In genomic region chr17:83962126-83962525, GRCm38 (mm10) we compare ENCODE assay signal across 12 mouse cellular contexts.
A peak's percentile ranks its signal among the peaks of the same experiment; 100 is the strongest.
DNase-seq lines count a peak whose midpoint lies in the region; ATAC-seq lines count a peak whose summit lies in the region.
"Had no signal": no experiment of that assay in that cellular context is flagged by ENCODE, and none has a peak within 500 bp of the region (broad histone marks: within the 10 kb centered on the region; RNA-seq: fewer than 3 reads in every experiment).

No protein-coding gene starts in this region.

- DNase-seq in heart, embryonic 10.5 days (ENCODE audit: low spot score) = no peak
- DNase-seq in heart, adult 18-20 months = no peak
- DNase-seq in thymus, postnatal 14 days = peak; percentile 16
- DNase-seq in thymus, postnatal 25 days = no peak
- DNase-seq in liver, embryonic 13.5 days = peak; percentile 45
- peak; percentile 25 for DNase-seq in thymus, postnatal 4 days
- no peak for DNase-seq in adrenal gland, postnatal 36 days
- DNase-seq: B cell, adult 2 months; kidney, postnatal 25 days had no signal

- 0 out of 2 replicates have a peak overlapping the region, but pooled peaks have one; percentile 30 for H3K27ac ChIP-seq in heart, embryonic 10.5 days
- peak overlapping the region; percentile 74 for H3K27ac ChIP-seq in liver, embryonic 13.5 days
- H3K27ac ChIP-seq: macrophage had no signal

- no peak overlapping the region for H3K4me3 ChIP-seq in heart, embryonic 10.5 days
- no peak overlapping the region for H3K4me3 ChIP-seq in liver, embryonic 13.5 days (replicated peaks)
- H3K4me3 ChIP-seq: erythroblast, embryonic 14.5 days had no signal

- 0 out of 2 replicates have a peak, but pooled peaks cover 4% of the 10 kb centered on the region for H3K9me3 ChIP-seq in heart, embryonic 10.5 days
- H3K9me3 ChIP-seq in liver, embryonic 13.5 days (replicated peaks) = no peaks in the 10 kb centered on the region

- ATAC-seq in liver, embryonic 13.5 days (ENCODE audit: low read depth) = peak; percentile 73
- ATAC-seq in cerebellum, adult (ENCODE audit: insufficient number of reproducible peaks, low FRiP score, low TSS enrichment) = no peak

- H3K4me2 ChIP-seq in liver, embryonic 13.5 days = no peak overlapping the region

- peaks cover 74% of the 10 kb centered on the region for H3K4me1 ChIP-seq in heart, embryonic 10.5 days
- peaks cover 65% of the 10 kb centered on the region for H3K4me1 ChIP-seq in liver, embryonic 13.5 days (replicated peaks)

- no peak overlapping the region; the same call in 1 of the 2 replicates for H3K9ac ChIP-seq in liver, embryonic 13.5 days

- H3K27me3 ChIP-seq in heart, embryonic 10.5 days (ENCODE audit: insufficient read depth, poor library complexity, severe bottlenecking) = no peaks in the 10 kb centered on the region; the same call in 1 of the 2 replicates
- H3K27me3 ChIP-seq in liver, embryonic 13.5 days = no peaks in the 10 kb centered on the region

- no peaks in the 10 kb centered on the region for H3K36me3 ChIP-seq in heart, embryonic 10.5 days
- H3K36me3 ChIP-seq in liver, embryonic 13.5 days = no peaks in the 10 kb centered on the region

- WGBS in heart, embryonic 10.5 days = 82% methylated on average over 6 of the region's 6 CpGs
- 21% methylated on average over 6 of the region's 6 CpGs for WGBS in liver, embryonic 13.5 days (ENCODE audit: insufficient replicate concordance)

Comparison
In these comparisons a context has a peak if more than half of its experiments do, and no peak if none do; other contexts are left out.
1. DNase-seq: peak in thymus, postnatal 14 days (single experiment), liver, embryonic 13.5 days (single experiment) and thymus, postnatal 4 days (single experiment); none in heart, embryonic 10.5 days (single experiment), heart, adult 18-20 months (0 of 2), thymus, postnatal 25 days (single experiment) and adrenal gland, postnatal 36 days (0 of 2).